Mouse (Mus musculus): ENCODE measurements around the gene Ankmy2. TPM values are rescaled to one million over a fixed set of nuclear protein-coding genes. Genes with fewer than 3 reads are reported as not detected.

Ankmy2 gene
- polyA plus RNA-seq, 1 experiment from 2014 or later, result 36.4 TPM

DNA sequence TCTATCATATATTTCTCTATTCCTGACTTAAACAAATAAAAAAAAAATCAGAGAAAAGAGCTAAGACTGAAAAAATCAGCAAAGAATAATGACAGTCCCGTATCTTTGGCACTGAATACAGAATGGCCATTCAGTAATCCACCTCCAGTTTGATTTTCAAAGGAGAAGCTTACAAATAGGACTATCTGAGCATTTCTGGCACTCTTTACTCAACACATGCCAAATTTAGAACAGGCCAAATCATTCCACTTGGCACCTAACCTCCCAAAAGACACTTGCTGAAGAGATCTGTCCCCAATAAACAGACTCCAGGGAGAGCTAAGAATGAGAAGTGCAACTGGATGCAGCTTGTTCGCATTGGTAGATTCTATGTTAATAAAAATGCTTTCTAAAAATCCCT, 6.6 kb upstream of the Ankmy2 start:
- WGBS, result 88% methylated on average over 2 of the region's 2 CpGs
- no peak overlapping the region for H3K4me2 ChIP-seq (replicated peaks; ENCODE audit: low read depth, low read length)
- H3K4me1 ChIP-seq (ENCODE audit: control insufficient read depth, insufficient read depth, low read length), result peaks cover 14% of the 10 kb centered on the region; the same call in 1 of the 2 replicates
- H3K9me3 ChIP-seq (ENCODE audit: control insufficient read depth, low read length), result no peaks in the 10 kb centered on the region
- ATAC-seq (ENCODE audit: low FRiP score, low TSS enrichment), result no peak
- H3K27ac ChIP-seq (ENCODE audit: low read depth, low read length), result no peak overlapping the region
- H3K4me3 ChIP-seq (ENCODE audit: low read length), result no peak overlapping the region
- no peak overlapping the region for H3K9ac ChIP-seq (ENCODE audit: low read depth, low read length)
- no peaks in the 10 kb centered on the region for H3K36me3 ChIP-seq (ENCODE audit: control insufficient read depth, insufficient read depth, low read length)
- H3K27me3 ChIP-seq (ENCODE audit: control insufficient read depth, insufficient read depth, low read length), result no peaks in the 10 kb centered on the region

DNA sequence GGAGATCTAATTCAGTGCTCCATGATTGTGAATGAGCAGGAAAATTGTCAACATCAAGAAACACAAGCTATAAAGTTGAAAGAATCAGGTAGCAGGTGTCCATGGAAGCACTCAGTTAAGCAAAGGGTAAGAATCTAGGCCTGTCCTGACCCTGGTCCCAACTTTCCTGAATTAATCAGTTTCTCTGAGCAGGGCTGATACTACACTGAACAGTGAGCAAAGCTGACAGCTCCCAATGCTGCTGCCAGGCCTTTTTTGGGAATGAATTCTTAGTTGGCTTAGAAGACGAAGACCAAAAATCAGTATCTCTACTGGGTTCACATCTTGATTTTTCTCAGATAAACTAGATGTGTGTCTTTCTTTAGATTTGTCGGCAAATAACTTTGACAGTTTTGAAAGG, 6.2 kb upstream of the Ankmy2 start:
- 94% methylated on average over 2 of the region's 2 CpGs for WGBS
- no peaks in the 10 kb centered on the region for H3K36me3 ChIP-seq (ENCODE audit: control insufficient read depth, insufficient read depth, low read length)
- no peak overlapping the region for H3K9ac ChIP-seq (ENCODE audit: low read depth, low read length)
- no peak for ATAC-seq (ENCODE audit: low FRiP score, low TSS enrichment)
- H3K27me3 ChIP-seq (ENCODE audit: control insufficient read depth, insufficient read depth, low read length), result no peaks in the 10 kb centered on the region
- no peaks in the 10 kb centered on the region for H3K9me3 ChIP-seq (ENCODE audit: control insufficient read depth, low read length)
- no peak overlapping the region for H3K4me2 ChIP-seq (replicated peaks; ENCODE audit: low read depth, low read length)
- H3K4me1 ChIP-seq (ENCODE audit: control insufficient read depth, insufficient read depth, low read length), result peaks cover 16% of the 10 kb centered on the region; the same call in 1 of the 2 replicates
- H3K27ac ChIP-seq (ENCODE audit: low read depth, low read length), result no peak overlapping the region
- no peak overlapping the region for H3K4me3 ChIP-seq (ENCODE audit: low read length)

DNA sequence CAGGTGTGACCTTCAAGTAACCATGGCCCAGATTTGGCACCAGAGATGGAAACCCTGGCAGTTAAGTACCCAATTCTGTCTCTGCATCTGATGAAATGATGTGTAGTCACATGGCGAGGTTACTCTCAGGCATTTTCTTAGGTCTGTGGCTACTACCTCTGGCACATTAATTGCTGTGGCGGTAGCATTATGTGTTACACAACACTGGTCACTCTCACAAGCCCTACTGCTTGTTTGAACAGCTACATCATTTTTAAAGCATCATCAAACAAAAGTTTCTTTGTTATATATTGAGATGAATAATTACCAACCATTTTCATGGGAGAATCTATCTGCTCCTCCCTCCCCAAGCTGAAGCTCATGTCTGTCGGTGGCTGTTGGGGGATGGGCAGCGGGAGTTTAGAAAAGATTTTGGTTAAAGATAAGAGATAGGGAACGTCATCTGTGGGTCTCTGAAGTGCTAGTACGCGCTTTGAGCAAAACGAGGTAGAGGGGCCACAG, 1.7 kb upstream of the Ankmy2 start:
- peak overlapping the region; percentile 58 for H3K4me3 ChIP-seq (ENCODE audit: low read length)
- ATAC-seq (ENCODE audit: low FRiP score, low TSS enrichment), result no peak
- 15% methylated on average over 8 of the region's 8 CpGs for WGBS
- no peaks in the 10 kb centered on the region for H3K27me3 ChIP-seq (ENCODE audit: control insufficient read depth, insufficient read depth, low read length)
- H3K9ac ChIP-seq (ENCODE audit: low read depth, low read length), result peak overlapping the region; percentile 91
- H3K4me1 ChIP-seq (ENCODE audit: control insufficient read depth, insufficient read depth, low read length), result peaks cover 21% of the 10 kb centered on the region; the same call in 1 of the 2 replicates
- H3K27ac ChIP-seq (ENCODE audit: low read depth, low read length), result no peak overlapping the region
- H3K4me2 ChIP-seq (replicated peaks; ENCODE audit: low read depth, low read length), result peak overlapping the region; percentile 84
- H3K9me3 ChIP-seq (ENCODE audit: control insufficient read depth, low read length), result no peaks in the 10 kb centered on the region
- no peaks in the 10 kb centered on the region for H3K36me3 ChIP-seq (ENCODE audit: control insufficient read depth, insufficient read depth, low read length)

DNA sequence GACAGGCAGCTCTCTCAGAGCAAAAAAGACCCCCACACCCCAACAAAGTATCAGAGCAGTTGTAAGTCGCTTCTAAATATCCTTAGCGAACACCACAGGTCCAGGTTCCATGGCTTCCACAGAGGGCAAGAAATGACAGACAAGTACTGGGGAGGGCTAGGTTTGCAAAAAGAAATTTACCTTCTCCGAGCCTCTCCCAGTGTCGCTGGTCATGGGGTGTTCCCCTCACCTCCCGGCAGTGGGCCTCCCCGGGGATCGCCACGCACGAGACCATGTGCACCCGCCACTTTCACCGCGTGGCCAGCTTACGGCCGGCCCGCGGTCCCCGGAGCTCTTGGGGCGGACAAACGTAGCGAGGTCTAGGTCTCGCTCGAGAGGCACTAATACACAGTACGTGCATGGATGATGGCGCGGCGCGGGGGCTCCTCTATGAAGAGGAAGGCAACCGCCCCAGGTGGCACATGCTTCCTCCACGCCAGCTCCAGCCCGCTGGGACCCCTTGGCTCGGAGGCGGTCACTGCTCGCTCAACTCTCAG, 745 bp upstream of the Ankmy2 start:
- ATAC-seq (ENCODE audit: low FRiP score, low TSS enrichment), result no peak; the same call in none of the 2 replicates
- Histone ChIP-seq H3K27me3 (ENCODE audit: control insufficient read depth, insufficient read depth, low read length) (no peaks in the 10 kb centered on the region), H3K36me3 (ENCODE audit: control insufficient read depth, insufficient read depth, low read length) (no peaks in the 10 kb centered on the region), H3K9me3 (ENCODE audit: control insufficient read depth, low read length) (no peaks in the 10 kb centered on the region), H3K4me1 (ENCODE audit: control insufficient read depth, insufficient read depth, low read length) (peaks cover 21% of the 10 kb centered on the region; the same call in 1 of the 2 replicates), H3K27ac (ENCODE audit: low read depth, low read length) (peak overlapping the region; percentile 94), H3K4me2 (replicated peaks; ENCODE audit: low read depth, low read length) (peak overlapping the region; percentile 84), H3K9ac (ENCODE audit: low read depth, low read length) (peak overlapping the region; percentile 91), H3K4me3 (ENCODE audit: low read length) (peak overlapping the region; percentile 58)
- under 1% methylated on average over 32 of the region's 33 CpGs for WGBS

DNA sequence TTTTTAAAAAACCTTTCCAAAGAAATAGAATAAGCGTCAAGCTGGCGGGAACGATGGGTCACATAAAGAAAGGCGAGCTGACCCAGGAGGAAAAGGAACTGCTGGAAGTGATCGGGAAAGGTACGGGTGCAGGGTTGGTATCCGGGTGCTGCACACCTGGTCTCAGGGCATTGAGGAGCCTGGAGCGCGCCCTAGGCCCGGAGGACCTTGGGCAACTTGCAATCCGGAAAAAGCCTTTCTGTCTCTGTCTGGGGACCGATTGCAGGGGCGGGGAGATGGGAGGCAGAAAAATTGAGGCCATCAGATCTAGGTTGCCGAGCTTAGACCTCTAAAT, 357 bp downstream of the Ankmy2 start:
- ATAC-seq (ENCODE audit: low FRiP score, low TSS enrichment), result peak; percentile 61
- peak overlapping the region; percentile 94 for H3K27ac ChIP-seq (ENCODE audit: low read depth, low read length)
- H3K36me3 ChIP-seq (ENCODE audit: control insufficient read depth, insufficient read depth, low read length), result no peaks in the 10 kb centered on the region
- H3K9me3 ChIP-seq (ENCODE audit: control insufficient read depth, low read length), result no peaks in the 10 kb centered on the region
- peaks cover 21% of the 10 kb centered on the region; the same call in 1 of the 2 replicates for H3K4me1 ChIP-seq (ENCODE audit: control insufficient read depth, insufficient read depth, low read length)
- peak overlapping the region; percentile 91 for H3K9ac ChIP-seq (ENCODE audit: low read depth, low read length)
- no peaks in the 10 kb centered on the region for H3K27me3 ChIP-seq (ENCODE audit: control insufficient read depth, insufficient read depth, low read length)
- peak overlapping the region; percentile 84 for H3K4me2 ChIP-seq (replicated peaks; ENCODE audit: low read depth, low read length)
- 2% methylated on average over 14 of the region's 14 CpGs for whole genome bisulfite sequencing
- H3K4me3 ChIP-seq (ENCODE audit: low read length), result peak overlapping the region; percentile 58

DNA sequence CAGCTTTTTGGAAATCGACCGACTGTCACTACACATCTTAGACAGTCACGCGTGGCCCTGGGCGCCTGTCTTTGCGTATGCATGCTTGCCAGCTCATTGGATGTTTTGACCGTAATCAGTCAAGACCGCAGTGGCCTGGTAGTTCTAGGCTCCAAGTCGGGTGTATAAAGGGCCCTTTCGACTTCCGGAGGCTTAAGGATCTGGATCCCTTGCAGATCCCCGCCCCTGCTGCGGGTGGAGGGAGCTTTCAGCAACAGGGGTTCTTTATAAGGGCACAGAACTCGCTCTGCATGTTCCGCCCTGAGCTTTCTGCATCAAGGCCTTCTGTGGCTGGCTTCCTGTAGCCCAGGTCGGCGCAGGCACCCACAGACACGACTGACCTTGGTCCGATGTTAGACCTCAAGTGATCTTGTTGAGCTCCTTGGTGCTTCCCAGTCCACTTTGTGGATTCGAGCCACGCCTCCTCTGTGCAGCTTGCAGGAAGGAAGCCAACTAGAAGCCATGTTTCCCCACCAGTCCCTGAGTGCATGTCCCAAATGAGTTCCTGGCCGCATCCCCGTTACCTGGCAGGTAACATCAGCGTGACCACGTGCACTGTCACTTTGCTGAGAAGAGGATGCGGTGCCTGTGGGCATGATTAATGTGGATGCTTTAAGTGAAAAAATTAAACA, 859 bp downstream of the Ankmy2 start, which contains the start of gene Bzw2:
Bzw2 (minus strand) TSS at position 443 of the 671 bp plus-strand sequence.
- Histone ChIP-seq H3K27ac (ENCODE audit: low read depth, low read length) (peak within 1 kb of the TSS; percentile 94), H3K9me3 (ENCODE audit: control insufficient read depth, low read length) (no peaks in the 10 kb centered on the region), H3K9ac (ENCODE audit: low read depth, low read length) (peak within 1 kb of the TSS; percentile 91), H3K36me3 (ENCODE audit: control insufficient read depth, insufficient read depth, low read length) (no peaks in the 10 kb centered on the region), H3K4me1 (ENCODE audit: control insufficient read depth, insufficient read depth, low read length) (peaks cover 21% of the 10 kb centered on the region; the same call in 1 of the 2 replicates), H3K4me2 (replicated peaks; ENCODE audit: low read depth, low read length) (peak within 1 kb of the TSS; percentile 84), H3K4me3 (ENCODE audit: low read length) (peak within 1 kb of the TSS; percentile 58), H3K27me3 (ENCODE audit: control insufficient read depth, insufficient read depth, low read length) (no peaks in the 10 kb centered on the region)
- WGBS, result 2% methylated on average over 26 of the region's 26 CpGs
- peak; percentile 40 for ATAC-seq (ENCODE audit: low FRiP score, low TSS enrichment)

DNA sequence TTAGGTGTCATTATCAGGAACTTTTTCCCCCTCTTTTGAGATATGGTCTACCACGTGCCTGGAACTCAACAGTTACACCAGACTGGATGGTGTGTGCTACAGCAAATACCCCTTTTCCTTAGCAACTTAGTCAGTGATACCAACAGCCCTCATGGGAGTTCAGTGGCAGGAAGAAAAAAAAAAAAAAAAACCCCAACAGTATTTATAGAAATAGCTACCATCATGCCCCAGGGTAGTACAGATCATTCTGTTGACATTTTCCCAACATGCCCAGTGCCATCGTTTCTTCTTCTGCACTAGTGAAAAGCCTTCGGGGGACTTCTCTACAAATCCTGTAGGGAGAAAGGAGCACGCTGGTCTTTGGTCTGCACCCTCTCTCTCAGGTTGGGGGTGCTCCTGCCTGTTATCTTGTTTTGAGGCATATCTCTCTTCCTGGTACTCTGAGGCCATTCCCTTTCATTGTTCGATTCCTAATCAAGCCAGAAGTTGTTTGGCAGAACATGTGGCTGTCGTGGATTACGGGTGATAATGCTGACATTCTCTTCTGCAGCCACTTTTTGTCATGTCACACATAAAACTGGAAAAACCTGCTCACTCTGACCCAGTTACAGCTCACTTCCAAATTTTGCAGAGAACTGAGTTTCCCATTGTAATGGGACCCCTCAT, 7.3 kb downstream of the Ankmy2 start:
- Histone ChIP-seq H3K4me1 (ENCODE audit: control insufficient read depth, insufficient read depth, low read length) (0 out of 2 replicates have a peak, but pooled peaks cover 4% of the 10 kb centered on the region), H3K27me3 (ENCODE audit: control insufficient read depth, insufficient read depth, low read length) (no peaks in the 10 kb centered on the region), H3K4me2 (replicated peaks; ENCODE audit: low read depth, low read length) (no peak overlapping the region), H3K36me3 (ENCODE audit: control insufficient read depth, insufficient read depth, low read length) (no peaks in the 10 kb centered on the region), H3K4me3 (ENCODE audit: low read length) (no peak overlapping the region), H3K27ac (ENCODE audit: low read depth, low read length) (no peak overlapping the region), H3K9me3 (ENCODE audit: control insufficient read depth, low read length) (no peaks in the 10 kb centered on the region), H3K9ac (ENCODE audit: low read depth, low read length) (no peak overlapping the region)
- 88% methylated on average over 7 of the region's 7 CpGs for WGBS
- ATAC-seq (ENCODE audit: low FRiP score, low TSS enrichment), result no peak

DNA sequence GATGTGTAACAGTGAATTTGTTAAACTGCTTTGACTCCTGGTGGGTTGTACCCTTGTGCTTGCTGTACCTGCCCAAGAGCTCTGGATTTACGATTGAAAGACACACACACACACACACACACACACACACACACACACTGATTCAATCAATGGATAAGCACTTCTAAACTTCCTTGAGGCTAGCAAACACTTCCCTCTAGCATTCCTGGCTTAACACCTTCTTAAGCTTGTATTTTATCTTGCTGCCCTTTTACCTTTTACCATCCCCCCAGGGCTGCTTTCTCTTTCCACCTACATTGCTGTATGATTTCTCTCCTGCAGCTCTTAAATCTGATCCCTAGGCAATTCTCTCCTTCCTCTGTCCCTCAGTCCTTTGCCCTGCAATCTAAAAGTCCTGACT, 8.4 kb downstream of the Ankmy2 start:
- Histone ChIP-seq H3K36me3 (ENCODE audit: control insufficient read depth, insufficient read depth, low read length) (no peaks in the 10 kb centered on the region; the same call in 1 of the 2 replicates), H3K27me3 (ENCODE audit: control insufficient read depth, insufficient read depth, low read length) (no peaks in the 10 kb centered on the region), H3K4me2 (replicated peaks; ENCODE audit: low read depth, low read length) (no peak overlapping the region), H3K27ac (ENCODE audit: low read depth, low read length) (no peak overlapping the region), H3K4me3 (ENCODE audit: low read length) (no peak overlapping the region), H3K9ac (ENCODE audit: low read depth, low read length) (no peak overlapping the region), H3K9me3 (ENCODE audit: control insufficient read depth, low read length) (no peaks in the 10 kb centered on the region), H3K4me1 (ENCODE audit: control insufficient read depth, insufficient read depth, low read length) (0 out of 2 replicates have a peak, but pooled peaks cover 4% of the 10 kb centered on the region)
- no peak for ATAC-seq (ENCODE audit: low FRiP score, low TSS enrichment)
- WGBS, result 64% methylated on average over 1 of the region's 1 CpGs

DNA sequence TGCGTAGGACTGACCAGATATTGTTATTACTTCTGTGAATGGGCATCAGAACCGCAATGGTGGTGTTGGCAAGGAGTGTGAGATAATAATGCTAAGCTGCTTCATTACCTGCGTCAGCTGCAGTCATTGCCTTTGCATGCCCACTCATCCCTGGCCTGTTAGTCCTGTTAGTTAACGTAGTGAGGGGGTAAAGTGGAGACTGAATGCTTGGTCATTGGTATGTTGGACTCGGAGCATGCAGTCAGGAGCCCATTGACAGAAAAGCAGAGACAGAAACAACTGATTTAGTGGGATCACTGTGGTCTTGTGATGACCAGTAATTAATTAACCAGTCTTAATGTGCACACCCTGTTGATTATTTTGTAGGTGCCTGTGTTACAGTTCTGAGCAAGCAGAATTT, 20.3 kb downstream of the Ankmy2 start:
- WGBS, result 91% methylated on average over 5 of the region's 5 CpGs

More for the DNA sequence above, 20.3 kb downstream of the Ankmy2 start:
- no peak for ATAC-seq (ENCODE audit: low FRiP score, low TSS enrichment)
- H3K9me3 ChIP-seq (ENCODE audit: control insufficient read depth, low read length), result no peaks in the 10 kb centered on the region
- H3K4me1 ChIP-seq (ENCODE audit: control insufficient read depth, insufficient read depth, low read length), result no peaks in the 10 kb centered on the region
- H3K4me3 ChIP-seq (ENCODE audit: low read length), result no peak overlapping the region
- H3K4me2 ChIP-seq (replicated peaks; ENCODE audit: low read depth, low read length), result no peak overlapping the region
- H3K36me3 ChIP-seq (ENCODE audit: control insufficient read depth, insufficient read depth, low read length), result peaks cover 38% of the 10 kb centered on the region
- H3K9ac ChIP-seq (ENCODE audit: low read depth, low read length), result no peak overlapping the region
- no peak overlapping the region for H3K27ac ChIP-seq (ENCODE audit: low read depth, low read length)
- no peaks in the 10 kb centered on the region for H3K27me3 ChIP-seq (ENCODE audit: control insufficient read depth, insufficient read depth, low read length)
